Comparison of ENCODE assay signal across 22 mouse cellular contexts in genomic region chr1:13993825-13994509, GRCm38 (mm10).
DNase-seq lines count a peak whose midpoint lies in the region; ATAC-seq lines count a peak whose summit lies in the region.
"Had no signal": no experiment of that assay in that cellular context is flagged by ENCODE, and none has a peak within 500 bp of the region (broad histone marks: within the 10 kb centered on the region; RNA-seq: fewer than 3 reads in every experiment).

No protein-coding gene starts in this region.

- no peaks in the 10 kb centered on the region for H3K9me3 ChIP-seq in midbrain, embryonic 12.5 days
- H3K9me3 ChIP-seq in midbrain, embryonic 10.5 days (replicated peaks): no peaks in the 10 kb centered on the region
- H3K9me3 ChIP-seq: embryonic facial prominence, embryonic 12.5 days; embryonic facial prominence, embryonic 15.5 days; heart, embryonic 10.5 days; hindbrain, embryonic 10.5 days; hindbrain, embryonic 13.5 days had no signal

- H3K9ac ChIP-seq in midbrain, embryonic 12.5 days (replicated peaks): no peak overlapping the region
- H3K9ac ChIP-seq: embryonic facial prominence, embryonic 12.5 days; embryonic facial prominence, embryonic 15.5 days; forebrain, postnatal 0 days; hindbrain, embryonic 13.5 days had no signal

- no peaks in the 10 kb centered on the region for H3K27me3 ChIP-seq in midbrain, embryonic 12.5 days
- H3K27me3 ChIP-seq in midbrain, embryonic 10.5 days (ENCODE audit: low read depth, poor library complexity, severe bottlenecking): no peaks in the 10 kb centered on the region
- H3K27me3 ChIP-seq: embryonic facial prominence, embryonic 12.5 days; embryonic facial prominence, embryonic 15.5 days; hindbrain, embryonic 13.5 days had no signal

- ATAC-seq in midbrain, embryonic 12.5 days (ENCODE audit: low FRiP score, low read depth): 0 out of 2 replicates have a peak, but pooled peaks have one; percentile 47
- peak; percentile 97 for ATAC-seq in hematopoietic stem cell, adult 5-6 weeks (replicated peaks in 1 of 2; ENCODE audit: insufficient read depth in 1 of 2, low FRiP score in 2 of 2, low TSS enrichment in 1 of 2, low read depth in 1 of 2, poor library complexity in 2 of 2, severe bottlenecking in 2 of 2)
- ATAC-seq in megakaryocyte progenitor cell, adult 5-6 weeks (replicated peaks; ENCODE audit: poor library complexity): peak; percentile 95
- ATAC-seq: CD4-positive, CD25-positive, alpha-beta regulatory T cell, adult 4 months; inflammation-experienced regulatory T-cells, adult 6 months; intestine, embryonic 16.5 days had no signal

- peaks cover 3% of the 10 kb centered on the region; the same call in 1 of the 2 replicates for H3K4me1 ChIP-seq in midbrain, embryonic 12.5 days
- peaks cover 14% of the 10 kb centered on the region for H3K4me1 ChIP-seq in midbrain, embryonic 10.5 days
- H3K4me1 ChIP-seq: embryonic facial prominence, embryonic 12.5 days; embryonic facial prominence, embryonic 15.5 days; heart, embryonic 10.5 days had no signal

- no peak overlapping the region for H3K4me3 ChIP-seq in midbrain, embryonic 12.5 days
- H3K4me3 ChIP-seq in midbrain, embryonic 10.5 days: no peak overlapping the region
- H3K4me3 ChIP-seq: embryonic facial prominence, embryonic 12.5 days; embryonic facial prominence, embryonic 15.5 days; gastrocnemius, adult 2 months; heart, adult 2 months; heart, embryonic 10.5 days; hindbrain, embryonic 10.5 days; hindbrain, embryonic 13.5 days had no signal

- H3K27ac ChIP-seq in midbrain, embryonic 12.5 days (replicated peaks): no peak overlapping the region
- no peak overlapping the region for H3K27ac ChIP-seq in midbrain, embryonic 10.5 days (replicated peaks)
- H3K27ac ChIP-seq: embryonic facial prominence, embryonic 12.5 days; embryonic facial prominence, embryonic 15.5 days; gastrocnemius, adult 2 months; heart, adult 2 months; heart, embryonic 10.5 days; hindbrain, embryonic 10.5 days; hindbrain, embryonic 13.5 days had no signal

- no peak for DNase-seq in midbrain, embryonic 10.5 days (ENCODE audit: low spot score)
- DNase-seq in lung, postnatal 14 days: no peak
- no peak for DNase-seq in gastrocnemius, postnatal 4 days (ENCODE audit: low spot score in 2 of 2)
- DNase-seq: adrenal gland, adult 2 months; adrenal gland, postnatal 14 days; cerebellum, adult 11 months; cerebellum, adult 2 months; forebrain, postnatal 0 days; gastrocnemius, adult 2 months; gastrocnemius, postnatal 14 days; heart, adult 2 months had no signal

- H3K4me2 ChIP-seq in midbrain, embryonic 12.5 days (replicated peaks): no peak overlapping the region
- H3K4me2 ChIP-seq: embryonic facial prominence, embryonic 12.5 days; embryonic facial prominence, embryonic 15.5 days had no signal

- H3K36me3 ChIP-seq in midbrain, embryonic 12.5 days: no peaks in the 10 kb centered on the region
- H3K36me3 ChIP-seq in midbrain, embryonic 10.5 days: no peaks in the 10 kb centered on the region
- H3K36me3 ChIP-seq: embryonic facial prominence, embryonic 12.5 days; embryonic facial prominence, embryonic 15.5 days; heart, embryonic 10.5 days; hindbrain, embryonic 10.5 days; hindbrain, embryonic 13.5 days had no signal

- 93% methylated on average over 9 of the region's 9 CpGs for WGBS in midbrain, embryonic 12.5 days
- WGBS in midbrain, embryonic 10.5 days: 92% methylated on average over 9 of the region's 9 CpGs

Comparison
In these comparisons a context has a peak if more than half of its experiments do, and no peak if none do; other contexts are left out.
1. ATAC-seq: peak in every context shown above with its lines; median percentile 97 in hematopoietic stem cell, adult 5-6 weeks; 95 in megakaryocyte progenitor cell, adult 5-6 weeks; 47 in midbrain, embryonic 12.5 days.